Mouse (Mus musculus) G1E (cell line): ENCODE results near the gene Ube2h.

Experiments used
- CTCF ChIP-seq: IDR thresholded peaks from 2 replicates; pipeline ENCODE4 v1.5.1; 2012; ENCODE audit warnings: low read depth, low read length, inconsistent platforms, mixed read lengths
- GATA1 ChIP-seq: IDR thresholded peaks from 2 replicates; pipeline ENCODE4 v1.6.1; 2012; ENCODE audit warnings: borderline replicate concordance, low read length, inconsistent platforms, mixed read lengths

DNA sequence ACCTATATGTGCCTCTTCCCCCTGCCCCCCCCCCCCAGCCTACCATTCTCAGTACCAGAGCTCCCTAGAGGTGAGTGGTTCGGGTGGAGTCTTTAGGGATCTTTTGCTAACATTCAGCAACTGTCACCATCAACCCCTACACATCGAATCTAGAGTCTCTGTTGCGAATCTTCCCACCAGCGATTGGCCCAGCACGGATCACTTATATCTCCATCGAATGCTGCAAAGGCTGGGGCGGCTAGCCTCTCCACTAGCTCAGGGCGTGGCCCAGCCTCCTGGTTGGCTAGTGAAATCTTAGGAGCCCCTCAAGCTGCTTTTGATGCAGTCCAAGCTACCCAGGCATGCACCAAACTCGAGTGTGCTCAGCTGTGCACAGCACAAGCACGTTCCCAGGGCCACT is 132.4 kb downstream of the Ube2h start:
- TF ChIP-seq CTCF (no peak), GATA1 (no peak)
